Mouse (Mus musculus) heart, postnatal 0 days (tissue): ENCODE results near the gene Tdo2.

Experiments used
- CTCF ChIP-seq: IDR thresholded peaks from 2 replicates; pipeline ENCODE4 v1.5.1; 2016; ENCODE audit warnings: antibody characterized with exemption, control low read depth, low read depth
- EP300 ChIP-seq: IDR thresholded peaks from 2 replicates; pipeline ENCODE4 v1.6.1; 2016; ENCODE audit warnings: antibody characterized with exemption, low read depth

DNA sequence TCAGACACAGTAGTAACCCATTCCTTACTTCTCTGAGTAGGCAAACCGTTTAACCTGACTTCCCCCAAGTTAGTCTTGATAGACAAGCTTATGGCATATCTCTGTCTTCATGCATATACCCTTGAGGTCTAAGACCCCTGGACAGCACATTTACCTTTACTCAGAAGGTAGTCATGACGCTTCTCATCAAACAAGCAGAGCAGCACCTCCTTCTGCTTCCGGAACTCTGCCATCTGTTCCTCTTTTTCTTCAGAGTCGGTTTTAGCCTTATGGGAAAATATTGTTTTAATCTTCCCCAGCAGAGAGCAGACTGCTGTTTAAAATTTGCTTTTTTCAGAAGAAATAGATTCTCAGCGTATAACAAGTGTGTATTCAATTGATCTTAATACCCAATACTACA is 12.2 kb downstream of the Tdo2 start:
- no peak for TF ChIP-seq CTCF
- no peak for TF ChIP-seq EP300
